Mouse (Mus musculus) E14TG2a.4 (cell line): ENCODE measurements around the gene C3.

Source experiments
- CTCF ChIP-seq: conservative IDR thresholded peaks from 2 replicates; pipeline ENCODE4 v1.5.1; 2014; ENCODE audit warnings: low read length
- NANOG ChIP-seq: IDR thresholded peaks from 2 replicates; pipeline ENCODE4 v1.6.1; 2014; ENCODE audit warnings: borderline replicate concordance, low read length, mixed read lengths
- POU5F1 ChIP-seq: IDR thresholded peaks from 2 replicates; pipeline ENCODE4 v1.6.1; 2014; ENCODE audit warnings: low read length, borderline replicate concordance

- TF ChIP-seq CTCF (no peak), POU5F1 (no peak), NANOG (no peak)
Measured at GRCm38 (mm10) chr17:57228873-57229272, 937 bp upstream of the C3 start.
